Mouse (Mus musculus) heart, postnatal 0 days (tissue): ENCODE measurements around the gene Ccdc114. TPM values are rescaled to one million over a fixed set of nuclear protein-coding genes. Genes with fewer than 3 reads are reported as not detected.
A peak's percentile ranks its signal among the peaks of the same experiment; 100 is the strongest.

Experiments used
- ATAC-seq: fragments of 200-750 bp; cut with Nextera tagmentation; 2 replicates; pipeline ENCODE4 v1.8.0; 2017; ENCODE audit warnings: low read depth, moderate number of reproducible peaks, moderate library complexity; ENCODE audit not compliant: insufficient read depth
- DNase-seq: peaks from one replicate; pipeline ENCODE4 v3.0.0-alpha.2; 2016; ENCODE audit warnings: low spot score
- H3K27ac ChIP-seq: fragments of 300-500 bp; sonication (generic); 2 replicates; pipeline ENCODE4 v1.5.1; 2014; ENCODE audit warnings: low read depth, mild to moderate bottlenecking
- H3K27me3 ChIP-seq: fragments of 300-500 bp; sonication (generic); 2 replicates; pipeline ENCODE4 v1.6.1; 2014; ENCODE audit warnings: low read length, mixed read lengths; ENCODE audit not compliant: control insufficient read depth, insufficient read depth
- H3K36me3 ChIP-seq: fragments of 300-500 bp; sonication (generic); replicated peaks from 2 replicates; pipeline ENCODE4 v1.6.1; 2014; ENCODE audit warnings: low read length, mixed read lengths; ENCODE audit not compliant: control insufficient read depth, insufficient read depth
- H3K4me1 ChIP-seq: fragments of 300-500 bp; sonication (generic); 2 replicates; pipeline ENCODE4 v1.6.1; 2014; ENCODE audit warnings: antibody characterized with exemption; ENCODE audit not compliant: control insufficient read depth, insufficient read depth
- H3K4me2 ChIP-seq: fragments of 300-500 bp; sonication (generic); 2 replicates; pipeline ENCODE4 v1.6.1; 2014; ENCODE audit warnings: low read depth, mild to moderate bottlenecking, low read length, moderate library complexity
- H3K4me3 ChIP-seq: fragments of 300-500 bp; sonication (generic); 2 replicates; pipeline ENCODE4 v1.5.1; 2014; ENCODE audit warnings: low read depth, low read length
- H3K9ac ChIP-seq: fragments of 300-500 bp; sonication (generic); replicated peaks from 2 replicates; pipeline ENCODE4 v1.6.1; 2014; ENCODE audit warnings: low read depth, low read length, mixed read lengths
- H3K9me3 ChIP-seq: fragments of 300-500 bp; sonication (generic); replicated peaks from 2 replicates; pipeline ENCODE4 v1.6.1; 2016; ENCODE audit warnings: low read length; ENCODE audit not compliant: control insufficient read depth
- CTCF ChIP-seq: IDR thresholded peaks from 2 replicates; pipeline ENCODE4 v1.5.1; 2016; ENCODE audit warnings: antibody characterized with exemption, control low read depth, low read depth
- EP300 ChIP-seq: IDR thresholded peaks from 2 replicates; pipeline ENCODE4 v1.6.1; 2016; ENCODE audit warnings: antibody characterized with exemption, low read depth
- WGBS: fragments of 180-500 bp; shearing (Covaris S2); extraction: QIAGEN DNeasy Blood & Tissue Kit; methylation state at CpG from one replicate; pipeline ENCODE4 v1.1.7; 2014; 5-methylcytosine and 5-hydroxymethylcytosine counted together
- polyA plus RNA-seq: library from polyadenylated mRNA; unstranded; fragments of >200 nt; fragmentation: Nextera tagmentation; extraction: Ambion mirVana; gene quantifications from 2 replicates; pipeline ENCODE4 v1.2.1, GENCODE M21; 2015
- total RNA-seq: library from RNA; depleted of rRNA; stranded (reverse); fragments of >200 nt; gene quantifications from 2 replicates; pipeline ENCODE4 v1.2.3, GENCODE M21; 2014; ENCODE audit warnings: low replicate concordance

The Ccdc114 gene
- total and polyA plus RNA-seq, 2 experiments from 2014 or later: 1.7 to 2.9 TPM

- WGBS: 67% methylated on average over 11 of the region's 11 CpGs
- no peaks in the 10 kb centered on the region for H3K4me1 ChIP-seq
- DNase-seq: no peak
- no peak for ATAC-seq
- H3K4me2 ChIP-seq: no peak overlapping the region
- H3K4me3 ChIP-seq: no peak overlapping the region
- H3K9ac ChIP-seq: no peak overlapping the region
- TF ChIP-seq EP300 (no peak), CTCF (no peak)
- 0 out of 2 replicates have a peak, but pooled peaks cover 5% of the 10 kb centered on the region for H3K27me3 ChIP-seq
- H3K36me3 ChIP-seq: no peaks in the 10 kb centered on the region
- H3K9me3 ChIP-seq: no peaks in the 10 kb centered on the region
- H3K27ac ChIP-seq: no peak overlapping the region
These were observed 48.2 kb downstream of the Ccdc114 start for GRCm38 (mm10) chr7:45971831-45972723.

GRCm38 (mm10) chr7:45973271-45973687 lies 49.4 kb downstream of the Ccdc114 start:
- TF ChIP-seq EP300: no peak
- TF ChIP-seq CTCF: no peak
- Histone ChIP-seq H3K9me3 (no peaks in the 10 kb centered on the region), H3K36me3 (no peaks in the 10 kb centered on the region), H3K4me3 (no peak overlapping the region), H3K27me3 (no peaks in the 10 kb centered on the region), H3K9ac (no peak overlapping the region), H3K4me2 (no peak overlapping the region), H3K4me1 (no peaks in the 10 kb centered on the region), H3K27ac (no peak overlapping the region)
- ATAC-seq (no peak), DNase-seq (no peak)
- 76% methylated on average over 6 of the region's 6 CpGs for WGBS

- WGBS: 30% methylated on average over 6 of the region's 6 CpGs
- Histone ChIP-seq H3K4me1 (no peaks in the 10 kb centered on the region), H3K4me2 (no peak overlapping the region), H3K4me3 (no peak overlapping the region), H3K9me3 (no peaks in the 10 kb centered on the region), H3K27me3 (no peaks in the 10 kb centered on the region), H3K9ac (no peak overlapping the region; the same call in 1 of the 2 replicates), H3K36me3 (no peaks in the 10 kb centered on the region), H3K27ac (no peak overlapping the region)
- ATAC-seq: no peak
- DNase-seq: no peak
- TF ChIP-seq CTCF (no peak), EP300 (no peak)
These were observed 50.2 kb downstream of the Ccdc114 start for GRCm38 (mm10) chr7:45974103-45974502.

GRCm38 (mm10) chr7:45974512-45974911 lies 50.6 kb downstream of the Ccdc114 start:
- peak; percentile 41; the same call in 1 of the 2 replicates for ATAC-seq
- WGBS: 51% methylated on average over 6 of the region's 6 CpGs

GRCm38 (mm10) chr7:45981612-45982011 lies 57.7 kb downstream of the Ccdc114 start:
- TF ChIP-seq EP300 (no peak), CTCF (no peak)
- Histone ChIP-seq H3K9ac (no peak overlapping the region), H3K9me3 (no peaks in the 10 kb centered on the region), H3K4me1 (no peaks in the 10 kb centered on the region), H3K27ac (no peak overlapping the region), H3K36me3 (no peaks in the 10 kb centered on the region), H3K4me2 (no peak overlapping the region), H3K27me3 (no peaks in the 10 kb centered on the region), H3K4me3 (no peak overlapping the region)
- ATAC-seq: no peak
- no peak for DNase-seq
- WGBS: 68% methylated on average over 5 of the region's 5 CpGs

More at GRCm38 (mm10) chr7:45974512-45974911, 50.6 kb downstream of the Ccdc114 start:
- Histone ChIP-seq H3K9ac (no peak overlapping the region; the same call in 1 of the 2 replicates), H3K27ac (no peak overlapping the region), H3K4me1 (no peaks in the 10 kb centered on the region), H3K4me3 (no peak overlapping the region), H3K27me3 (no peaks in the 10 kb centered on the region), H3K9me3 (no peaks in the 10 kb centered on the region), H3K4me2 (no peak overlapping the region), H3K36me3 (no peaks in the 10 kb centered on the region)
- peak; percentile 5 for DNase-seq
- TF ChIP-seq CTCF (no peak), EP300 (no peak)
